Mouse (Mus musculus) hindbrain, embryonic 14.5 days (tissue): ENCODE results near the gene Ppard. TPM values are rescaled to one million over a fixed set of nuclear protein-coding genes. Genes with fewer than 3 reads are reported as not detected.

Experiments
- ATAC-seq: fragments of 200-750 bp; cut with Nextera tagmentation; 2 replicates; pipeline ENCODE4 v1.8.0; 2017; ENCODE audit warnings: moderate number of reproducible peaks, mild to moderate bottlenecking, moderate TSS enrichment, moderate library complexity; ENCODE audit not compliant: low FRiP score
- DNase-seq: peaks from one replicate; pipeline ENCODE4 v3.0.0-alpha.2; 2015; ENCODE audit warnings: low spot score
- H3K27ac ChIP-seq: fragments of 300-500 bp; sonication (generic); 2 replicates; pipeline ENCODE4 v1.5.1; 2014; ENCODE audit warnings: mild to moderate bottlenecking, moderate library complexity
- H3K27me3 ChIP-seq: fragments of 300-500 bp; sonication (generic); 2 replicates; pipeline ENCODE4 v1.6.1; 2014; ENCODE audit warnings: mild to moderate bottlenecking, low read length, mixed read lengths; ENCODE audit not compliant: control insufficient read depth, insufficient read depth
- H3K36me3 ChIP-seq: fragments of 300-500 bp; sonication (generic); replicated peaks from 2 replicates; pipeline ENCODE4 v1.6.1; 2014; ENCODE audit not compliant: control insufficient read depth, insufficient read depth
- H3K4me1 ChIP-seq: fragments of 300-500 bp; sonication (generic); replicated peaks from 2 replicates; pipeline ENCODE4 v1.6.1; 2014; ENCODE audit warnings: antibody characterized with exemption, low read length, mixed read lengths; ENCODE audit not compliant: control insufficient read depth, insufficient read depth
- H3K4me2 ChIP-seq: fragments of 300-500 bp; sonication (generic); replicated peaks from 2 replicates; pipeline ENCODE4 v1.6.1; 2014; ENCODE audit warnings: mild to moderate bottlenecking, moderate library complexity
- H3K4me3 ChIP-seq: fragments of 300-500 bp; sonication (generic); replicated peaks from 2 replicates; pipeline ENCODE4 v1.5.1; 2014; ENCODE audit warnings: mild to moderate bottlenecking, low read length
- H3K9ac ChIP-seq: fragments of 300-500 bp; sonication (generic); 2 replicates; pipeline ENCODE4 v1.6.1; 2014
- H3K9me3 ChIP-seq: fragments of 300-500 bp; sonication (generic); 2 replicates; pipeline ENCODE4 v1.6.1; 2016; ENCODE audit warnings: low read length; ENCODE audit not compliant: control insufficient read depth
- WGBS: fragments of 180-500 bp; shearing (Covaris S2); extraction: QIAGEN DNeasy Blood & Tissue Kit; methylation state at CpG from one replicate; pipeline ENCODE4 v1.1.7; 2014; 5-methylcytosine and 5-hydroxymethylcytosine counted together
- polyA plus RNA-seq: library from polyadenylated mRNA; unstranded; fragments of >200 nt; fragmentation: Nextera tagmentation; extraction: Ambion mirVana; gene quantifications from 2 replicates; pipeline ENCODE4 v1.2.1, GENCODE M21; 2014

The Ppard gene
- polyA plus RNA-seq, 1 experiment from 2014 or later, result 1.6 TPM

- no peak overlapping the region for H3K27ac ChIP-seq
- H3K9me3 ChIP-seq, result no peaks in the 10 kb centered on the region
- no peak for ATAC-seq
- 87% methylated on average over 9 of the region's 9 CpGs for WGBS
- H3K4me3 ChIP-seq, result no peak overlapping the region
- H3K36me3 ChIP-seq, result no peaks in the 10 kb centered on the region
- peaks cover 14% of the 10 kb centered on the region for H3K4me1 ChIP-seq
- H3K4me2 ChIP-seq, result no peak overlapping the region
- DNase-seq, result no peak
- H3K9ac ChIP-seq, result no peak overlapping the region
- H3K27me3 ChIP-seq, result no peaks in the 10 kb centered on the region
Observed at GRCm38 (mm10) chr17:28258325-28258724, 25.8 kb downstream of the Ppard start.

GRCm38 (mm10) chr17:28259890-28260542 lies 27.5 kb downstream of the Ppard start:
- Histone ChIP-seq H3K9me3 (no peaks in the 10 kb centered on the region), H3K4me3 (no peak overlapping the region), H3K9ac (no peak overlapping the region), H3K27ac (no peak overlapping the region), H3K27me3 (no peaks in the 10 kb centered on the region), H3K36me3 (no peaks in the 10 kb centered on the region), H3K4me1 (peaks cover 14% of the 10 kb centered on the region), H3K4me2 (no peak overlapping the region)
- no peak for DNase-seq
- WGBS, result 78% methylated on average over 16 of the region's 16 CpGs
- no peak for ATAC-seq

GRCm38 (mm10) chr17:28260543-28260909 lies 28.0 kb downstream of the Ppard start:
- 88% methylated on average over 9 of the region's 9 CpGs for WGBS
- Histone ChIP-seq H3K4me2 (no peak overlapping the region), H3K4me3 (no peak overlapping the region), H3K4me1 (peaks cover 10% of the 10 kb centered on the region), H3K9me3 (no peaks in the 10 kb centered on the region), H3K27me3 (no peaks in the 10 kb centered on the region), H3K9ac (no peak overlapping the region), H3K27ac (no peak overlapping the region), H3K36me3 (no peaks in the 10 kb centered on the region)
- no peak for DNase-seq
- ATAC-seq, result no peak

- H3K9me3 ChIP-seq, result no peaks in the 10 kb centered on the region
- no peaks in the 10 kb centered on the region for H3K27me3 ChIP-seq
- no peak overlapping the region for H3K4me2 ChIP-seq
- peaks cover 3% of the 10 kb centered on the region; the same call in 1 of the 2 replicates for H3K4me1 ChIP-seq
- DNase-seq (no peak), ATAC-seq (no peak)
- no peak overlapping the region for H3K9ac ChIP-seq
- H3K4me3 ChIP-seq, result no peak overlapping the region
- no peak overlapping the region for H3K27ac ChIP-seq
- 80% methylated on average over 11 of the region's 11 CpGs for WGBS
- no peaks in the 10 kb centered on the region for H3K36me3 ChIP-seq
Observed at GRCm38 (mm10) chr17:28261795-28262194, 29.3 kb downstream of the Ppard start.

GRCm38 (mm10) chr17:28263181-28263894 lies 30.8 kb downstream of the Ppard start:
- Histone ChIP-seq H3K4me2 (no peak overlapping the region), H3K9ac (no peak overlapping the region), H3K27me3 (no peaks in the 10 kb centered on the region), H3K9me3 (no peaks in the 10 kb centered on the region), H3K36me3 (no peaks in the 10 kb centered on the region), H3K4me3 (no peak overlapping the region), H3K4me1 (no peaks in the 10 kb centered on the region), H3K27ac (no peak overlapping the region)
- no peak for ATAC-seq
- no peak for DNase-seq
- 63% methylated on average over 13 of the region's 13 CpGs for WGBS

GRCm38 (mm10) chr17:28267251-28267650 lies 34.8 kb downstream of the Ppard start:
- Histone ChIP-seq H3K36me3 (no peaks in the 10 kb centered on the region), H3K4me3 (no peak overlapping the region), H3K9ac (no peak overlapping the region), H3K27me3 (no peaks in the 10 kb centered on the region), H3K4me1 (no peaks in the 10 kb centered on the region), H3K9me3 (no peaks in the 10 kb centered on the region), H3K27ac (no peak overlapping the region), H3K4me2 (no peak overlapping the region)
- ATAC-seq, result no peak
- no peak for DNase-seq
- 93% methylated on average over 5 of the region's 5 CpGs for WGBS

GRCm38 (mm10) chr17:28270165-28270564 lies 37.7 kb downstream of the Ppard start:
- Histone ChIP-seq H3K36me3 (no peaks in the 10 kb centered on the region), H3K4me2 (no peak overlapping the region), H3K27me3 (no peaks in the 10 kb centered on the region), H3K9ac (no peak overlapping the region), H3K4me1 (no peaks in the 10 kb centered on the region), H3K9me3 (no peaks in the 10 kb centered on the region), H3K4me3 (no peak overlapping the region), H3K27ac (no peak overlapping the region)
- no peak for DNase-seq
- no peak for ATAC-seq
- WGBS, result 82% methylated on average over 13 of the region's 13 CpGs

GRCm38 (mm10) chr17:28271537-28272266 lies 39.2 kb downstream of the Ppard start:
- H3K9me3 ChIP-seq, result no peaks in the 10 kb centered on the region
- H3K4me3 ChIP-seq, result no peak overlapping the region
- H3K27me3 ChIP-seq, result no peaks in the 10 kb centered on the region
- no peaks in the 10 kb centered on the region for H3K36me3 ChIP-seq
- no peak for ATAC-seq
- H3K4me1 ChIP-seq, result no peaks in the 10 kb centered on the region
- WGBS, result 81% methylated on average over 12 of the region's 12 CpGs
- H3K4me2 ChIP-seq, result no peak overlapping the region
- H3K9ac ChIP-seq, result no peak overlapping the region
- no peak overlapping the region for H3K27ac ChIP-seq
- no peak for DNase-seq

GRCm38 (mm10) chr17:28272281-28272680 lies 39.8 kb downstream of the Ppard start:
- 81% methylated on average over 9 of the region's 9 CpGs for WGBS
- H3K27ac ChIP-seq, result no peak overlapping the region
- ATAC-seq, result no peak
- H3K4me3 ChIP-seq, result no peak overlapping the region
- H3K27me3 ChIP-seq, result no peaks in the 10 kb centered on the region
- no peaks in the 10 kb centered on the region for H3K36me3 ChIP-seq
- H3K9me3 ChIP-seq, result no peaks in the 10 kb centered on the region
- H3K9ac ChIP-seq, result no peak overlapping the region
- no peak overlapping the region for H3K4me2 ChIP-seq
- H3K4me1 ChIP-seq, result no peaks in the 10 kb centered on the region
- no peak for DNase-seq
